Mouse (Mus musculus) myocyte (in vitro differentiated cells): ENCODE measurements at regions not wholly inside any gene's neighbourhood (a gene's known extent, or its start where the extent isn't known, plus 50 kb on each side); places are given as distances from the start of the nearest gene placed in this dataset.

ENCODE experiments used
- CEBPB ChIP-seq: IDR thresholded peaks from 2 replicates; pipeline ENCODE4 v1.6.1; 2011; ENCODE audit warnings: mild to moderate bottlenecking, moderate library complexity; ENCODE audit not compliant: poor library complexity, insufficient read depth, severe bottlenecking
- E2F4 ChIP-seq: IDR thresholded peaks from one replicate; pipeline ENCODE4 v1.6.1; 2011; ENCODE audit warnings: mild to moderate bottlenecking, control low read depth, moderate library complexity; ENCODE audit not compliant: insufficient read depth
- MAX ChIP-seq: IDR thresholded peaks from one replicate; pipeline ENCODE4 v1.6.1; 2011; ENCODE audit warnings: low read depth, mild to moderate bottlenecking, control low read depth
- MYOD1 ChIP-seq, 3 experiments: IDR thresholded peaks; one replicate each; pipeline ENCODE4 v1.6.1; 2011; ENCODE audit warnings: control low read depth in 2 of 3, low read depth in 2 of 3, mild to moderate bottlenecking in 2 of 3, moderate library complexity in 1 of 3; ENCODE audit not compliant: insufficient read length in 2 of 3, control insufficient read depth in 1 of 3
- MYOG ChIP-seq, 3 experiments: IDR thresholded peaks; one replicate each; pipeline ENCODE4 v1.6.1; 2011; ENCODE audit warnings: control low read depth in 2 of 3, low read depth in 2 of 3, mild to moderate bottlenecking in 2 of 3; ENCODE audit not compliant: insufficient read length in 2 of 3, control insufficient read depth in 1 of 3, insufficient read depth in 1 of 3
- POLR2A ChIP-seq: IDR thresholded peaks from one replicate; pipeline ENCODE4 v1.6.1; 2011; ENCODE audit warnings: low read depth, mild to moderate bottlenecking, control low read depth, moderate library complexity; ENCODE audit not compliant: insufficient read length
- POLR2AphosphoS2 ChIP-seq: IDR thresholded peaks from one replicate; pipeline ENCODE4 v1.6.1; 2011; ENCODE audit warnings: low read depth, control low read depth; ENCODE audit not compliant: insufficient read length
- REST ChIP-seq: IDR thresholded peaks from one replicate; pipeline ENCODE4 v1.6.1; 2011; ENCODE audit warnings: mild to moderate bottlenecking, control low read depth, moderate library complexity; ENCODE audit not compliant: insufficient read depth, insufficient read length
- SRF ChIP-seq: IDR thresholded peaks from one replicate; pipeline ENCODE4 v1.6.1; 2011; ENCODE audit warnings: low read depth; ENCODE audit not compliant: control insufficient read depth, insufficient read length
- TCF12 ChIP-seq: IDR thresholded peaks from one replicate; pipeline ENCODE4 v1.6.1; 2011; ENCODE audit warnings: mild to moderate bottlenecking, control low read depth; ENCODE audit not compliant: poor library complexity, insufficient read depth, severe bottlenecking
- TCF3 ChIP-seq: IDR thresholded peaks from one replicate; pipeline ENCODE4 v1.6.1; 2011; ENCODE audit warnings: low read depth, control low read depth; ENCODE audit not compliant: insufficient read length
- USF1 ChIP-seq: IDR thresholded peaks from one replicate; pipeline ENCODE4 v1.6.1; 2011; ENCODE audit warnings: low read depth, mild to moderate bottlenecking, control low read depth, moderate library complexity

DNA sequence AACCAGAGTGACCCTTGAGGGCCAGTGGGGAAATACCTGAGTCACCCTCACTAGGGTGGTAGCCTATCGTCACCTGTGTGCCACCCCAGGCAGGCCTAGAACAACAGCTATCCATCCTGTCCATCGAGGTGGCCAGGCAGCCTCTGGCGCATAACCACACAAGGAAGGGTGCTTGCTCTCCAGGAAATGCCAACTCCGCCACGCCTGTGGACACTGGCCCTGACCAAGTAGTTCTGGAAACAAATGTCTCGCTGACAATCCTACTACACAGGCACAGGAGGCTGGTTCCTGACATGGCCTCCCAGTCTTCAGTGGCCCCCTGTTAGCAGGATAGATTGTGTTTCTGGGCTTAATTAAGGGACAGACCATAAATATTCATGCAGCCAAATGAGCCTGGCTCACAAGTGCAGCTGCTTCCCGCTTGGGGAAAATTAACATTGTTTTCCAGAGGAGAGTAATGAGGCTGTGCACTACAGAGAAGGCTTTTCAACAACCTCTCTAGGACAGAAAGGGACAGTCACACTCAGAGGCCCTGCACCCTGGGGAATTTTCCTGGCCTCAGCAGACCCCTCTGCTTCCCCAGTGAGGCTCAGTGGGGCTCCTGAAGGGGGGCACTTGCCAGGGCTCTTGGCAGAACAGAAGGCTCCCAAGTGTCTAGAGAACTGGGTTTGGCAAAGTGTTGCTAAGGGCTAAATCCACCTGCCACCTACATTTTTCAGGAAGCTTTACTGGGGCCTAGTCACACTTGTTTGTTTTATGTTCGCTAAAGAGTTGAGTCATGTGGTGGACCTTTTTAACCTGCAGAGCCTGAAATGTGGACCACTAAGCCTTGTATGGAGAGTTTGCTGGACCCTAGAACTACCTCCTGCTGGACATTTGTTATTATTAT, 143.2 kb upstream of the Gm12830 start:
- no peak for TF ChIP-seq POLR2AphosphoS2
- TF ChIP-seq MAX, result no peak
- TF ChIP-seq POLR2A, result no peak
- no peak for TF ChIP-seq USF1
- TF ChIP-seq E2F4, result no peak
- TF ChIP-seq TCF12, result no peak
- TF ChIP-seq CEBPB, result no peak
- no peak for TF ChIP-seq TCF3
- no peak for TF ChIP-seq MYOG (IDR thresholded peaks at IDR 0.05; ENCODE audit: control insufficient read depth in 1 of 3, insufficient read depth in 1 of 3, insufficient read length in 2 of 3, low read depth in 2 of 3)
- TF ChIP-seq SRF, result no peak
- no peak for TF ChIP-seq REST
- TF ChIP-seq MYOD1 (IDR thresholded peaks at IDR 0.05; ENCODE audit: control insufficient read depth in 1 of 3, insufficient read length in 2 of 3, low read depth in 2 of 3), result no peak
